Mouse (Mus musculus): ENCODE measurements around the gene Cd300ld2.
"Not testable (repeated sequence)": the region's sequence is repeated elsewhere in the genome, so short reads cannot be mapped to it uniquely, and the experiment has no call there.

Gene Cd300ld2

GRCm38 (mm10) chr11:115016093-115016492 is at the start of gene Cd300ld2:
Gene Cd300ld2 (minus strand): TSS chr11:115016193.
- not testable (repeated sequence) for DNase-seq (ENCODE audit: low read depth)

DNA sequence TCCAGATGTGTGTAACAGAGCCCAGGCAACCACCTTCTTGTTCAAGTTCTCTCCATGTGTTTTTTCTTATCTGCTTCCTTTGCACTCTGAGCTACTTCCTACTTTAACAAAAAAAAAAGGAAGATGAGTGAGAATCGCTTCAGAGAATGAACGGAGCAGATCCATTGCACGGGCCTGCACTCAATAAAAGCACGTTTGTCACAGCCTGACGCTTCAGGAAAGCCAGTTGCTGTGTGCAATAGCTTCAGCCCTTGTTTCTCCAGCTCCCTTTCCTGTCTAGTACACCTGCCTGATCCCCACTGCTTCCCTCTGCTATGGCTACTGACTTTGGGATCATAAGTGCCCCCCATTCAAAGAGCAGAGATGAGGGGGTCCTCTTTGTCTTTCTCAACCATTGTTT is 46.1 kb upstream of the Cd300ld2 start, which contains the start of gene Cd300e:
Cd300e (minus strand) TSS at position 101 of the 400 bp plus-strand sequence.
- DNase-seq (ENCODE audit: low read depth): no peak

- DNase-seq (ENCODE audit: low read depth): no peak
Observed at GRCm38 (mm10) chr11:115059797-115060196, 43.8 kb upstream of the Cd300ld2 start.

DNA sequence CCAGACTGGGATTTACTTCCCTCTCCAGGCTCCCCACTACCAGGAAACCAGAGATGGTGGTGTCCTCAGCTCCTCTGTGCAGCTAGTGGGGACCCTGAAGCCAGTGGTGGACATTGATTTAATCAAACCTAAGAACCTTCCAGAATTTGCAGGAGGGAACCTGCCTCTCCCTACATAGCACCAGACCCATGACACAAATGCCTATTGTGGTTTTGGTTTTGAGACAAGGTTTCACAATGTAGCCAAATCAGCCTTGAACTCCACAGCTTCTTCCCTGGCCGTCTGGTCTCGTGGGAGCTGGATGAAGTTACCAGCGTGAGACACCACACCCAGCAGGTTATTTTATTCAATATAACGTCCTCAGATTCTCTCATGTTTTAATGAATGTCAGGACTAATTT is 42.7 kb upstream of the Cd300ld2 start:
- DNase-seq (ENCODE audit: low read depth): no peak

DNA sequence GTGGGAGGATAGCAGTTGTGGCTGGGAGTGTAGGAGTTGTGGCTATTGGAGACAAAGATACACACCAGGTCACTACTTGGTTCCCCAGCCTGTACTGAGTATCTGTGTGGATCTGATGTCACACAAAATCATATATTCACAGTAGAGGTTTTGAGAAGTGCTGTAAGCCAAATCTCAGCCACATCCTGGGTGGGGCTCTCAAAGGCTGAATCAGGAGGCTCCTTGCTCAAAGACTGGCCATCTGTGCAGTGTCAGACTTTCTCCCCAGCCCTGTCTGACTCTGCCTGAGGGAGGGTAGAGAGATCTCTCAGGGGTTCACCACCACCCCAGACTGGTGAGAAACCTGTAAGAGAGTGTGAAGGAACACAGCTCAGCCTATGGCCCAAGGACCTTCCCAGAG is 38.5 kb upstream of the Cd300ld2 start:
- no peak for DNase-seq (ENCODE audit: low read depth)

- no peak for DNase-seq (ENCODE audit: low read depth)
Observed at GRCm38 (mm10) chr11:115052991-115053390, 37.0 kb upstream of the Cd300ld2 start.

GRCm38 (mm10) chr11:115052206-115052605 is 36.2 kb upstream of the Cd300ld2 start:
- peak; percentile 30 for DNase-seq (ENCODE audit: low read depth)

- DNase-seq (ENCODE audit: low read depth): no peak
Observed at GRCm38 (mm10) chr11:115049282-115049895, 33.4 kb upstream of the Cd300ld2 start.

- no peak for DNase-seq (ENCODE audit: low read depth)
Observed at GRCm38 (mm10) chr11:115048259-115048658, 32.3 kb upstream of the Cd300ld2 start, which contains the start of gene Cd300ld3. Gene Cd300ld3 (minus strand): TSS chr11:115048409.

GRCm38 (mm10) chr11:115037669-115038068 is 21.7 kb upstream of the Cd300ld2 start, which contains the start of gene Cd300ld5:
Gene Cd300ld5 (minus strand): TSS chr11:115037769.
- not testable (repeated sequence) for DNase-seq (ENCODE audit: low read depth)

- DNase-seq (ENCODE audit: low read depth): not testable (repeated sequence)
Observed at GRCm38 (mm10) chr11:115026912-115027311, 10.9 kb upstream of the Cd300ld2 start, which contains the start of gene Cd300ld4. Gene Cd300ld4 (minus strand): TSS chr11:115027012.

- DNase-seq (ENCODE audit: low read depth): no peak
Observed at GRCm38 (mm10) chr11:115004070-115004469, 11.9 kb downstream of the Cd300ld2 start.

DNA sequence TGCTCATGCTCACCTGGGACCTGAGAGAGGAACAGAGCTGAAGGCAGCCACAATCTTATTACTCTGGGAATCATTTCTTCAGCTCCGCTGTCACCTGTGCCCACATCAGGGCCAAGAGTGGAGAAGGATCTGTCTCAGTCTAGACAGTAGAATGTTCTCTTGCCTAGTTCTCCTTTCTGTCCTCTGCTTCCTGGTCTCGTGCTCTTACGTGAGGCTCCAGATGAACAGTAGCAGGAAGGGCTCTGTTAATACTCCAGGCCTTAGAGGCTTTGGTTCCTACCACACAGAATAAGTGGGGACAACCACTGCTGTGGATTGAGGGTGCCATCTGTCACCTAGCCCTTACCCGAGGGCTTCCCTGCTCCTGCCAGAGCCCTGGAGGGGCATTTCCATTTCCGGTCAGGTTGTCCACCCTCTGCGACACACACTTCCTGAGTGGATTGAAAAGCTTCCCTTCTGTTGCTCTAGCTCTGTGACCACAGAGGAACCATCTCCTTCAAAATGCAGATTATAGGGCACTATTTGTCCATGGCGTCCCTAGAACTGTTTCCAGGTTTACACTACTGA is 14.4 kb downstream of the Cd300ld2 start, which contains the start of gene Cd300c2:
Cd300c2 (minus strand) TSS at position 407 of the 567 bp plus-strand sequence.
- no peak for DNase-seq (ENCODE audit: low read depth)

GRCm38 (mm10) chr11:114989793-114990192 is 26.2 kb downstream of the Cd300ld2 start, which contains the start of gene Cd300ld:
Gene Cd300ld (minus strand): TSS chr11:114989922.
- no peak for DNase-seq (ENCODE audit: low read depth)

DNA sequence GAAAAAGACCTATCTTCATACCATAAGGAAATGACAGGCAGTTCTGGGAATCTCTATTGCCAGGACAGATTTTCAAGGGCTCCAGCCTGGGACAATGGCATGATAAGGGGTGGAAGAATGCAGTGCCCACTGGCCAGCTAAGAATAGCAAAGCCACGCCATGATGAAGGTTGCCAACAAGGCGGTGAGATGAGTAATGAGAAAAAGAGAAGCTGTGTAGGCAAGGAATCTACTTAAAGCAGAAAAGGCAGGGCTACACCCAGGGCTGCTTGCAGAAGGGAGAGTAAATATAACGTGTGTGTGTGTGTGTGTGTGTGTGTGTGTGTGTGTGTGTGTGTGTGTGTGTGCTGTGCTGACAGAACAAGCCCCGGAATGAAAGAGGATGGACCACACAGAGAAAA is 34.1 kb downstream of the Cd300ld2 start:
- no peak for DNase-seq (ENCODE audit: low read depth)

DNA sequence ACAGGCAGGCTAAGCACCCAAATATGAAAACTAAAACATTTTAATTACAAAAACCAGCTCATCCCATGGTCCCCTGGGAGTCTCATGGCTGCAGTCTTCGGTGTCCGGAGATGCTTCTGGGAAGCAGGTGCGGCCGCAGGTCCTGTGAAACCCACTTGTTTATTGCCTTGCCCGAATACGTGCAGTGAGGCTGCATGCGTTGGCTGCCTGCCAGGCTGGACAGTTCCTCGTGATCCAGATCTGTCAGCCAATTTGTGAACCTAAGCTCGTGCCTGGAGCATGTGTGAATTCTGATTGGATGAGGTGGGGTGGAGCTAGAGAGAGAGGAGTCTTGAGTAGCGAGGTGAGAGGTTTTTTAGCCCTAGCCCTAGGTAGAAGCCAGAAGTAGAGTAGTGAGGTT is 43.3 kb downstream of the Cd300ld2 start:
- DNase-seq (ENCODE audit: low read depth): no peak

DNA sequence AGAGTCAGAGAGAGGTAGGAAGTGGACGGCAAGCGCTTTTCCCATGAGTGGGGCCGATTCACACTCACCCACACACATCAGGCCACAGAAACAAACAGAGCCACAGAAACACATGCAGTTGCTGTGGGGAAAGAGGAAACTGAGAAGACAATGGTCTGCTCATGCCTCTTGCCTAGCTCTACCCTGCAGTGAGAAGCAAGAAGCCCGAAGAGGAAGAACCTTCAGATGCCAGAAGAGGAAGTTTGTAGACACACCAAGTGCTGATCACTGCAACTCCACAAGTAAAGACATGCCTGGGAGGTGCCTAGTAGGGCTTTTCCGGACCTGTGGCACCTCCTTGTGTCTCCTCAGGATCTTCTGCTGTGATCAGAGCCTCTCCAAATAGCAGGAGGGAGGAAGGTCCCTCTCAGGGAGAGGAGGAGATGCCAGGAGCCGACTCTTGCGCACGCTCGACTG is 47.2 kb downstream of the Cd300ld2 start, which contains the start of gene Cd300c:
Cd300c (minus strand) TSS at position 406 of the 456 bp plus-strand sequence.
- DNase-seq (ENCODE audit: low read depth): no peak

- no peak for DNase-seq (ENCODE audit: low read depth)
Observed at GRCm38 (mm10) chr11:114965182-114965828, 50.7 kb downstream of the Cd300ld2 start.

GRCm38 (mm10) chr11:114960369-114960768 is 55.6 kb downstream of the Cd300ld2 start:
- DNase-seq (ENCODE audit: low read depth): no peak

Data from c-Kit-positive CD71-positive TER-119-negative erythroid progenitor cells, embryonic 14.5 days (primary cell).